In the genomic region with DNA sequence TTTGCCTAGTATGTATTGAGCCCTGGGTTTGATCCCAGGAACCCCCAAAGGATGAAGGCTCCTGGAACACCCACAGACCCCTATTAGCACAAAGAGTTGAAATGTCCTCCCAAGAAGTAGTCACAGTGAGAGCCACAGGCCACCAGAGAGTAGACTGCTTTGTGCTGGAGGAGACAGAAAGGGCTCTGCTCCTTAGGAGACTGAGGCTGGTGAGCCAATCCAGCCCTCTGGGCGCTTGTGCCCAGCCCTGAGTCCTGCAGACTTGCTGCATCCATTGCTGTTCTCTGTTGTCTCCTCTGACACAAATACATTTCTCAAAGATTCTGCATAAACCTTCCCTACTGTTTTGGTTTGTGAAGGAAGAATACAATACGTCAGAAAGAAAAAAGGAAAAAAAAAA, we compare ENCODE assay signal across 17 mouse cellular contexts. TPM values are rescaled to one million over a fixed set of nuclear protein-coding genes. Genes with fewer than 3 reads are reported as not detected.
DNase-seq lines count a peak whose midpoint lies in the region; ATAC-seq lines count a peak whose summit lies in the region.
"Had no signal": no experiment of that assay in that cellular context is flagged by ENCODE, and none has a peak within 500 bp of the region (broad histone marks: within the 10 kb centered on the region; RNA-seq: fewer than 3 reads in every experiment).

No protein-coding gene starts in this region.

- WGBS in embryonic facial prominence, embryonic 10.5 days = 10% methylated on average over 2 of the region's 2 CpGs
- WGBS in hindbrain, embryonic 11.5 days = 11% methylated on average over 2 of the region's 2 CpGs
- WGBS in midbrain, embryonic 15.5 days = 23% methylated on average over 2 of the region's 2 CpGs
- WGBS in heart, embryonic 12.5 days = 17% methylated on average over 2 of the region's 2 CpGs

- H3K4me1 ChIP-seq in embryonic facial prominence, embryonic 10.5 days = peaks cover 43% of the 10 kb centered on the region
- no peaks in the 10 kb centered on the region; the same call in none of the 2 replicates for H3K4me1 ChIP-seq in hindbrain, embryonic 11.5 days (replicated peaks; ENCODE audit: control insufficient read depth, insufficient read depth, low read length)
- peaks cover 58% of the 10 kb centered on the region for H3K4me1 ChIP-seq in midbrain, embryonic 15.5 days
- H3K4me1 ChIP-seq in heart, embryonic 12.5 days (replicated peaks) = peaks cover 18% of the 10 kb centered on the region

- peak overlapping the region; percentile 14; the same call in 1 of the 2 replicates for H3K4me3 ChIP-seq in embryonic facial prominence, embryonic 10.5 days
- H3K4me3 ChIP-seq in hindbrain, embryonic 11.5 days (ENCODE audit: low read depth, low read length) = peak overlapping the region; percentile 55
- H3K4me3 ChIP-seq in midbrain, embryonic 15.5 days = peak overlapping the region; percentile 42
- H3K4me3 ChIP-seq in heart, embryonic 12.5 days = no peak overlapping the region
- H3K4me3 ChIP-seq: heart, adult 2 months had no signal

- no peaks in the 10 kb centered on the region for H3K36me3 ChIP-seq in embryonic facial prominence, embryonic 10.5 days (replicated peaks)
- no peaks in the 10 kb centered on the region for H3K36me3 ChIP-seq in hindbrain, embryonic 11.5 days (ENCODE audit: control insufficient read depth, insufficient read depth, low read length)
- H3K36me3 ChIP-seq in midbrain, embryonic 15.5 days (replicated peaks) = no peaks in the 10 kb centered on the region
- no peaks in the 10 kb centered on the region for H3K36me3 ChIP-seq in heart, embryonic 12.5 days

- no peak for ATAC-seq in hindbrain, embryonic 11.5 days (ENCODE audit: low FRiP score)
- ATAC-seq in midbrain, embryonic 15.5 days (replicated peaks) = no peak
- ATAC-seq in heart, embryonic 12.5 days (ENCODE audit: insufficient number of reproducible peaks, low FRiP score) = no peak
- ATAC-seq: activated CD4-positive, CD25-positive, alpha-beta regulatory T cell, adult 4 months had no signal

- DNase-seq in Muller cell, postnatal 12 days (ENCODE audit: inconsistent ontology term) = peak; percentile 7
- DNase-seq in embryonic facial prominence, embryonic 10.5 days (ENCODE audit: low spot score) = no peak
- no peak for DNase-seq in hindbrain, embryonic 11.5 days (ENCODE audit: low spot score)
- DNase-seq in adrenal gland, postnatal 14 days = no peak
- no peak for DNase-seq in kidney, adult 9 months
- DNase-seq in heart, postnatal 25 days (ENCODE audit: low spot score) = no peak
- DNase-seq: cerebellum, adult 11 months; heart, adult 2 months; heart, postnatal 36 days; kidney, adult 2 months; thymus, postnatal 36 days had no signal

- no peak overlapping the region for H3K27ac ChIP-seq in embryonic facial prominence, embryonic 10.5 days (replicated peaks)
- no peak overlapping the region for H3K27ac ChIP-seq in hindbrain, embryonic 11.5 days (ENCODE audit: low read depth, low read length)
- peak overlapping the region; percentile 85 for H3K27ac ChIP-seq in midbrain, embryonic 15.5 days
- H3K27ac ChIP-seq in heart, embryonic 12.5 days (ENCODE audit: poor library complexity, severe bottlenecking) = no peak overlapping the region
- H3K27ac ChIP-seq: heart, adult 2 months; stomach, postnatal 0 days had no signal

- peaks cover 100% of the 10 kb centered on the region for H3K27me3 ChIP-seq in embryonic facial prominence, embryonic 10.5 days (replicated peaks; ENCODE audit: low read depth, poor library complexity, severe bottlenecking)
- peaks cover 75% of the 10 kb centered on the region for H3K27me3 ChIP-seq in hindbrain, embryonic 11.5 days (ENCODE audit: control insufficient read depth, insufficient read depth, low read length)
- peaks cover 37% of the 10 kb centered on the region for H3K27me3 ChIP-seq in midbrain, embryonic 15.5 days (replicated peaks)
- H3K27me3 ChIP-seq in heart, embryonic 12.5 days (replicated peaks) = peaks cover 98% of the 10 kb centered on the region

- peak overlapping the region; percentile 65 for H3K4me2 ChIP-seq in hindbrain, embryonic 11.5 days (replicated peaks; ENCODE audit: low read depth, low read length)
- H3K4me2 ChIP-seq in midbrain, embryonic 15.5 days = peak overlapping the region; percentile 63
- H3K4me2 ChIP-seq in heart, embryonic 12.5 days = no peak overlapping the region
- H3K4me2 ChIP-seq: liver, embryonic 11.5 days had no signal

- no peaks in the 10 kb centered on the region for H3K9me3 ChIP-seq in embryonic facial prominence, embryonic 10.5 days
- no peaks in the 10 kb centered on the region for H3K9me3 ChIP-seq in hindbrain, embryonic 11.5 days (ENCODE audit: control insufficient read depth, low read length)
- no peaks in the 10 kb centered on the region for H3K9me3 ChIP-seq in midbrain, embryonic 15.5 days
- H3K9me3 ChIP-seq in heart, embryonic 12.5 days (replicated peaks) = no peaks in the 10 kb centered on the region

- H3K9ac ChIP-seq in hindbrain, embryonic 11.5 days (ENCODE audit: low read depth, low read length) = peak overlapping the region; percentile 83
- H3K9ac ChIP-seq in midbrain, embryonic 15.5 days = peak overlapping the region; percentile 46
- no peak overlapping the region for H3K9ac ChIP-seq in heart, embryonic 12.5 days

- intact Hi-C loops in heart, postnatal 25 days (cut with DNase I) = no loop called here

RNA-seq across cellular contexts. Expression of gene Rhbg, which starts 43.6 kb away (rescaled TPM):
- polyA plus RNA-seq in embryonic facial prominence, embryonic 10.5 days (2016; fragmentation: Nextera tagmentation; extraction: Ambion mirVana) = 0.17 TPM in 1 of 2 replicates, not detected in the other
- polyA plus RNA-seq in hindbrain, embryonic 11.5 days (2014; fragmentation: Nextera tagmentation; extraction: Ambion mirVana) = 0.13 and 0.25 TPM in 2 replicates
- 0.14 TPM in 2 replicates for polyA plus RNA-seq in midbrain, embryonic 15.5 days (2015; fragmentation: Nextera tagmentation; extraction: Ambion mirVana)
- polyA plus RNA-seq in heart, embryonic 12.5 days (2016; fragmentation: Nextera tagmentation; extraction: Ambion mirVana) = 0.19 TPM in 1 of 2 replicates, not detected in the other
- total RNA-seq in adrenal gland, postnatal 14 days (2021) = 0.86 and 2.1 TPM in 2 replicates
- total RNA-seq in heart, postnatal 25 days (2021) = not detected
- total RNA-seq: heart, adult 2 months; heart, postnatal 36 days; left cerebral cortex, postnatal 25 days had no signal
- polyA plus RNA-seq: activated CD4-positive, CD25-positive, alpha-beta regulatory T cell, adult 4 months had no signal
